Mouse (Mus musculus) heart, postnatal 0 days (tissue): ENCODE data around the gene Psma6.
"Not testable (repeated sequence)": the region's sequence is repeated elsewhere in the genome, so short reads cannot be mapped to it uniquely, and the experiment has no call there.

Experiments used
- CTCF ChIP-seq: IDR thresholded peaks from 2 replicates; pipeline ENCODE4 v1.5.1; 2016; ENCODE audit warnings: antibody characterized with exemption, control low read depth, low read depth
- EP300 ChIP-seq: IDR thresholded peaks from 2 replicates; pipeline ENCODE4 v1.6.1; 2016; ENCODE audit warnings: antibody characterized with exemption, low read depth

DNA sequence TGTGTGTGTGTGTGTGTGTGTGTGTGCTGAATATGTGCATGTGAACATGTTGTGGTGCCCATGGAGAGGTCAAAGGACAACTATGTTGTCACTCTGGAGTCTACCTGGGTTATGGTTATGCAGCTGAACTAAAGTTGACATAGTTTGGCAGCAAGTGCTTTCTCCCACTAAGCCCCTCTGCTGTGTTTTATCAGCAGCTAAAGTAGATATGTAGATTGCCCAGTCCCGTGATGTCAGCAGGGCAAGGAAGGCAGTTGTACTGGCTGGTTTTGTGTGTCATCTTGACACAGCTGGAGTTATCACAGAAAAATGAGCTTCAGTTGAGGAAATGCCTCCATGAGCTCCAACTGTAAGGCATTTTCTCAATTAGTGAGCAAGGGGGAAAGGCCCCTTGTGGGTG, 41.0 kb upstream of the Psma6 start:
- not testable (repeated sequence) for TF ChIP-seq CTCF, EP300
